Mouse (Mus musculus) C2C12 (cell line): Measurements from ENCODE around the gene St6galnac6. TPM values are rescaled to one million over a fixed set of nuclear protein-coding genes. Genes with fewer than 3 reads are reported as not detected.

Experiments used
- H3K27me3 ChIP-seq: one replicate; pipeline ENCODE4 v1.6.1; 2011; ENCODE audit not compliant: control insufficient read depth, insufficient read depth, insufficient read length
- H3K36me3 ChIP-seq: one replicate; pipeline ENCODE4 v1.6.1; 2011; ENCODE audit not compliant: control insufficient read depth, insufficient read depth
- H3K4me3 ChIP-seq: one replicate; pipeline ENCODE4 v1.5.1; 2011; ENCODE audit warnings: mild to moderate bottlenecking, control low read depth; ENCODE audit not compliant: poor library complexity, insufficient read depth, severe bottlenecking
- H3K79me2 ChIP-seq: one replicate; pipeline ENCODE4 v1.6.1; 2011; ENCODE audit not compliant: control insufficient read depth, insufficient read depth
- H3K79me3 ChIP-seq: one replicate; pipeline ENCODE4 v1.6.1; 2011; ENCODE audit warnings: low read depth, control low read depth
- H3ac ChIP-seq: one replicate; pipeline ENCODE3; 2011; ENCODE audit warnings: low read depth; ENCODE audit not compliant: control insufficient read depth, insufficient read length
- CEBPB ChIP-seq: IDR thresholded peaks from one replicate; pipeline ENCODE4 v1.6.1; 2011; ENCODE audit warnings: low read depth, mild to moderate bottlenecking, control low read depth, moderate library complexity
- CTCF ChIP-seq: IDR thresholded peaks from one replicate; pipeline ENCODE4 v1.5.1; 2011; ENCODE audit not compliant: control insufficient read depth, insufficient read depth, insufficient read length
- FOSL1 ChIP-seq: IDR thresholded peaks from one replicate; pipeline ENCODE4 v1.8.0; 2011; ENCODE audit warnings: mild to moderate bottlenecking, low read length; ENCODE audit not compliant: poor library complexity, insufficient read depth, severe bottlenecking
- MAX ChIP-seq: IDR thresholded peaks from one replicate; pipeline ENCODE4 v1.6.1; 2011; ENCODE audit warnings: mild to moderate bottlenecking, control low read depth
- MYOD1 ChIP-seq: IDR thresholded peaks from one replicate; pipeline ENCODE4 v1.6.1; 2011; ENCODE audit warnings: low read depth; ENCODE audit not compliant: control insufficient read depth, insufficient read length
- MYOG ChIP-seq: IDR thresholded peaks from one replicate; pipeline ENCODE4 v1.6.1; 2011; ENCODE audit not compliant: control insufficient read depth, insufficient read length; ENCODE audit errors: extremely low read depth
- USF1 ChIP-seq: IDR thresholded peaks from one replicate; pipeline ENCODE4 v1.6.1; 2011; ENCODE audit warnings: low read depth, mild to moderate bottlenecking, control low read depth, moderate library complexity
- polyA plus RNA-seq: library from polyadenylated mRNA; unstranded; fragments of >200 nt; fragmentation: generic; extraction: Trizol; gene quantifications from one replicate; pipeline ENCODE4 v1.2.1, GENCODE M21; 2012; ENCODE audit warnings: missing spikeins

The St6galnac6 gene
- polyA plus RNA-seq, 1 experiment = 59.1 TPM

- peaks cover 7% of the 10 kb centered on the region for H3K79me3 ChIP-seq
- H3ac ChIP-seq = no peak overlapping the region
- no peaks in the 10 kb centered on the region for H3K27me3 ChIP-seq
- H3K4me3 ChIP-seq = no peak overlapping the region
- peaks cover 17% of the 10 kb centered on the region for H3K79me2 ChIP-seq
- H3K36me3 ChIP-seq = no peaks in the 10 kb centered on the region
- no peak for TF ChIP-seq MYOG
- TF ChIP-seq MYOD1 = no peak
- no peak for TF ChIP-seq FOSL1
Observed at GRCm38 (mm10) chr2:32625212-32625872, 25.8 kb downstream of the St6galnac6 start.

GRCm38 (mm10) chr2:32625873-32626694 is 26.6 kb downstream of the St6galnac6 start:
- no peak overlapping the region for H3ac ChIP-seq
- H3K36me3 ChIP-seq = peaks cover 2% of the 10 kb centered on the region
- TF ChIP-seq CEBPB (no peak), MYOG (no peak), MAX (no peak), FOSL1 (no peak), USF1 (no peak), MYOD1 (no peak), CTCF (no peak)
- H3K27me3 ChIP-seq = no peaks in the 10 kb centered on the region
- no peak overlapping the region for H3K4me3 ChIP-seq
- peaks cover 14% of the 10 kb centered on the region for H3K79me3 ChIP-seq
- peaks cover 25% of the 10 kb centered on the region for H3K79me2 ChIP-seq

- Histone ChIP-seq H3ac (no peak overlapping the region), H3K79me2 (peaks cover 39% of the 10 kb centered on the region), H3K36me3 (peaks cover 14% of the 10 kb centered on the region), H3K27me3 (no peaks in the 10 kb centered on the region), H3K79me3 (peaks cover 15% of the 10 kb centered on the region), H3K4me3 (no peak overlapping the region)
- TF ChIP-seq MYOD1 (no peak), MAX (no peak), CTCF (no peak), MYOG (no peak), USF1 (no peak), FOSL1 (no peak), CEBPB (no peak)
Observed at GRCm38 (mm10) chr2:32627266-32628043, 27.9 kb downstream of the St6galnac6 start.

DNA sequence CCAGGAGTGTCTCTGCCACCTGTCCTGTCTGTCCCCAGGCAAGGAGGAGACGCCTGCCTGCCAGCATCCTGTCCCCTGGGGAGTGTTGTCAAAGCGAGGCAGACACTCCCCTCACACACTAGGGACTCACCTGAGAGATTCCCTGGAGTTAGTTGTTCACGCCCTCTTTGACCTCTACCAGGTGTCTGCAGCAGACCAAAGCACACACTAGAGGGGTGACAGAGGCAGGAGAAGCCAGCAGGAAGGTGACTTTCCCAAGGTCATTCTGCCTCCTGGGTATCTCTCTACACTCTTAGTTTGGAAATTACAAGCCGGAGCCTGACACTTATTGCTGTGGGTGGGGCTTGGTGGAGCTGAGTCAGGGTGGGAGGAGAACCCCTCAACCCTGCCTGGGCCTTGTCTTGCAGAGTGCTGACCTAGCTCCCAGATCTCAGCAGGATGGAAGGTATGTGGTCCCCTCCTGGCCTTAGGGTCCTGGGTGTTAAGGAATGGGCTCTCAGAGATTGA is 28.6 kb downstream of the St6galnac6 start:
- peaks cover 45% of the 10 kb centered on the region for H3K79me2 ChIP-seq
- TF ChIP-seq MYOG (no peak), MYOD1 (no peak), CTCF (no peak), CEBPB (no peak)
- H3K79me3 ChIP-seq = peaks cover 19% of the 10 kb centered on the region
- H3K27me3 ChIP-seq = no peaks in the 10 kb centered on the region
- H3K36me3 ChIP-seq = peaks cover 20% of the 10 kb centered on the region
- peak overlapping the region; percentile 77 for H3ac ChIP-seq
- H3K4me3 ChIP-seq = peak overlapping the region; percentile 48

DNA sequence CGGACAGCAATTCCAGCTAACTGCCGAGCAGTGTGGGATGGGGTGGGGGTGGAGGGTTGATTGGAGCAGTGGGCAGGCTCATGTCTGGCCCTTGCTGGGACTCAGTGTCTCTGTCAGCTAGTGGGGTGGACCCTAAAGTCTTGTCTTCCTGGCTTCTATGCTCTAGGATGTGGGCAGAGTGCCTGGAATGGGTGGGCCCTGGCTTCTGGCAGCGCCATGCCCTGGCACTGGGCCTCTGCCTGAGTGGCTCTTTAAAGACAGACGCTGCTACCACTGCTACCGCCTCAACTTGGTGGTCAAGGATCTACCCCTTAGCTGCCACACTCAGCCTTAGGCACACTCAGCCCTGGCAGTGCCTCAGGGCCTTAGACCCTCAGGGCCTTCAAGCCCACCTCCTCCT is 29.2 kb downstream of the St6galnac6 start:
- H3K4me3 ChIP-seq = peak overlapping the region; percentile 48
- H3K79me3 ChIP-seq = peaks cover 19% of the 10 kb centered on the region
- no peaks in the 10 kb centered on the region for H3K27me3 ChIP-seq
- H3ac ChIP-seq = peak overlapping the region; percentile 77
- peaks cover 49% of the 10 kb centered on the region for H3K79me2 ChIP-seq
- peaks cover 26% of the 10 kb centered on the region for H3K36me3 ChIP-seq
- no peak for TF ChIP-seq MYOG
- TF ChIP-seq CTCF = no peak
- no peak for TF ChIP-seq MAX
- no peak for TF ChIP-seq USF1
- no peak for TF ChIP-seq FOSL1
- no peak for TF ChIP-seq CEBPB
